Mouse (Mus musculus) heart, embryonic 14.5 days (tissue): ENCODE data around the gene Cd6. TPM values are rescaled to one million over a fixed set of nuclear protein-coding genes. Genes with fewer than 3 reads are reported as not detected.

Experiments
- ATAC-seq: fragments of 200-750 bp; cut with Nextera tagmentation; 2 replicates; pipeline ENCODE4 v1.8.0; 2017; ENCODE audit warnings: low read depth, moderate TSS enrichment; ENCODE audit not compliant: insufficient number of reproducible peaks, insufficient read depth, low FRiP score
- H3K27ac ChIP-seq, 2 experiments: fragments of 200-500 bp in 1 of 2; fragments of 300-500 bp in 1 of 2; sonication (generic) in 1 of 2; replicated peaks in 1 of 2; 2 replicates each; pipeline ENCODE4 v1.5.1; 2012 to 2014; ENCODE audit warnings: low read depth in 2 of 2, low read length in 2 of 2, control low read depth in 1 of 2, mild to moderate bottlenecking in 1 of 2, mixed read lengths in 1 of 2; ENCODE audit not compliant: control insufficient read depth in 1 of 2, insufficient read depth in 1 of 2
- H3K27me3 ChIP-seq: fragments of 300-500 bp; sonication (generic); 2 replicates; pipeline ENCODE4 v1.6.1; 2014; ENCODE audit warnings: mild to moderate bottlenecking, low read length, control low read depth; ENCODE audit not compliant: control insufficient read depth, insufficient read depth
- H3K36me3 ChIP-seq: fragments of 300-500 bp; sonication (generic); 2 replicates; pipeline ENCODE4 v1.6.1; 2014; ENCODE audit warnings: mild to moderate bottlenecking, control low read depth, low read length, mixed read lengths; ENCODE audit not compliant: control insufficient read depth, insufficient read depth
- H3K4me1 ChIP-seq, 2 experiments: fragments of 200-500 bp in 1 of 2; fragments of 300-500 bp in 1 of 2; sonication (generic) in 1 of 2; 2 replicates each; pipeline ENCODE4 v1.6.1; 2012 to 2014; ENCODE audit warnings: low read length in 2 of 2, control low read depth in 1 of 2, mixed read lengths in 1 of 2; ENCODE audit not compliant: control insufficient read depth in 2 of 2, insufficient read depth in 2 of 2
- H3K4me2 ChIP-seq: fragments of 300-500 bp; sonication (generic); 2 replicates; pipeline ENCODE4 v1.6.1; 2014; ENCODE audit warnings: mild to moderate bottlenecking, low read length
- H3K4me3 ChIP-seq, 2 experiments: fragments of 200-500 bp in 1 of 2; fragments of 300-500 bp in 1 of 2; sonication (generic) in 1 of 2; 2 replicates each; pipeline ENCODE4 v1.5.1; 2012 to 2014; ENCODE audit warnings: low read length in 2 of 2, mild to moderate bottlenecking in 2 of 2, control low read depth in 1 of 2, low read depth in 1 of 2, moderate library complexity in 1 of 2; ENCODE audit not compliant: control insufficient read depth in 1 of 2, insufficient read depth in 1 of 2
- H3K9ac ChIP-seq: fragments of 300-500 bp; sonication (generic); 2 replicates; pipeline ENCODE4 v1.6.1; 2014; ENCODE audit warnings: mild to moderate bottlenecking, low read length
- H3K9me3 ChIP-seq: fragments of 300-500 bp; sonication (generic); 2 replicates; pipeline ENCODE4 v1.6.1; 2016; ENCODE audit warnings: low read length, control low read depth; ENCODE audit not compliant: control insufficient read depth
- WGBS: fragments of 180-500 bp; shearing (Covaris S2); extraction: QIAGEN DNeasy Blood & Tissue Kit; methylation state at CpG from one replicate; pipeline ENCODE4 v1.1.7; 2014; 5-methylcytosine and 5-hydroxymethylcytosine counted together
- polyA plus RNA-seq: library from polyadenylated mRNA; unstranded; fragments of >200 nt; fragmentation: Nextera tagmentation; extraction: Ambion mirVana; gene quantifications from 2 replicates; pipeline ENCODE4 v1.2.1, GENCODE M21; 2014

The Cd6 gene
- polyA plus RNA-seq, 1 experiment from 2014 or later: not detected

DNA sequence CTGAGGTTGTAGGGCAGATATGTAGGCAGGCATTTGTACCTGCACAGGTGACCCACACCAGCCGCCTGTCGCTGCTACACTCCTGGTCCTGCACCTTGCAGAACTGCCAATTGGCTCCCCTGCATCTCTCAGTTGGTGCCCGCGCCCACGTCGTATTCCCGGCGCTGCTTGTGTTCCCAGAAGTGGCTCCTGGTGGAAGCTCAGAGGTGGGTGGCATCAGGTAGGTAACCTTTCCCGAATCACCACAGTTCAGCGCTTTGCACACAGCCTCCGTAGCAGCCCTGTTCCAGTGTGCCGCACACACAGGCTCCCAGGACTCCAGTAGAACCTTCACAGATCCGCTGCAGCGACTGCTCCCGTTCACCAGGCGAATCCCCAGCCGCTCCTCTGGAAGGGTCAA is 30.7 kb downstream of the Cd6 start:
- Histone ChIP-seq H3K27me3 (no peaks in the 10 kb centered on the region; the same call in 1 of the 2 replicates), H3K9me3 (no peaks in the 10 kb centered on the region), H3K27ac (no peak overlapping the region), H3K4me2 (no peak overlapping the region), H3K4me1 (no peaks in the 10 kb centered on the region), H3K9ac (no peak overlapping the region), H3K36me3 (no peaks in the 10 kb centered on the region), H3K4me3 (no peak overlapping the region)
- WGBS: 85% methylated on average over 17 of the region's 17 CpGs
- no peak for ATAC-seq

DNA sequence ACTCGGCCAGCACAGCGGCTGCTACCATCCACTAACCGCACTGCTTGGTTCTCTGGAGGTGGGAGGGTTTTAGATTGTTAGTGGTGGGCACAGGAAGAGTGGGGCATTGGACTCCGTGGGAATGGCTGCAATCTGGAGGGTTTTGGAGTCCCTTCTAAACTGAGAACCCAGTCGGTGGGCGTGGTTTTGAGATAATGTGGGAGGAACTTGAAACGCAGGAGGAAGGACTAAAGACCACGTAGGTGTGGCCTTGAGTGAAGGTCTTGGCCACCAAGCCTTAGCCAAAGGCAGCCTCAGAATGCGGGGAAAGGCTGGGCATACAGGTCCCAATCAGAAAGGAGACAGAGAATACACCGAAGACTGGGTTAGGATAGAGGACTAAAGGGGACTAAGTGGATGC is 31.3 kb downstream of the Cd6 start:
- no peak overlapping the region for H3K27ac ChIP-seq
- H3K4me3 ChIP-seq: no peak overlapping the region
- no peaks in the 10 kb centered on the region for H3K9me3 ChIP-seq
- no peaks in the 10 kb centered on the region for H3K36me3 ChIP-seq
- H3K4me2 ChIP-seq: no peak overlapping the region
- no peaks in the 10 kb centered on the region for H3K4me1 ChIP-seq
- no peaks in the 10 kb centered on the region; the same call in 1 of the 2 replicates for H3K27me3 ChIP-seq
- no peak for ATAC-seq
- WGBS: 57% methylated on average over 10 of the region's 10 CpGs
- H3K9ac ChIP-seq: no peak overlapping the region

DNA sequence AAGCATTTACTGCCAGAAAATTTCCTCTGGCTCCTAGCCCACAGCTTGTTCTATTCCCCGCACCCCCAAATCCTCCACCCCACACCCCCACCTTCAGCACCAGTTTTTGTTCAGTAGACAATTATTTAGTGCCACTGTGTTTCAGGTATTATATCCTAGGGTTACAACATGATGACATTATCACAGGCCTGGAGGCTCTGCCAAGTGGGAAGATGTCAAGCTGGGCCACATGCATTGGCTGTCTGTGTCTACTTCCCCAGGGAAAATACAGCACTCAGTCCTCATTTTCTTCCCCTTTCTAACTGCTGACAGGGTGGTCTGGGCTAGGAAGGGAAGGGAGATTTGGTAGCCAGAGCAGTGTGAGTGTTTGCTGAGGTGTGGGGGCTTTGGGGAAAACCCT is 34.9 kb downstream of the Cd6 start:
- no peak overlapping the region for H3K4me2 ChIP-seq
- H3K9me3 ChIP-seq: no peaks in the 10 kb centered on the region
- H3K27me3 ChIP-seq: no peaks in the 10 kb centered on the region; the same call in 1 of the 2 replicates
- H3K27ac ChIP-seq: no peak overlapping the region
- no peak overlapping the region for H3K9ac ChIP-seq
- no peak overlapping the region for H3K4me3 ChIP-seq
- H3K4me1 ChIP-seq: no peaks in the 10 kb centered on the region
- H3K36me3 ChIP-seq: no peaks in the 10 kb centered on the region
- ATAC-seq: no peak
- WGBS: 91% methylated on average over 1 of the region's 1 CpGs

DNA sequence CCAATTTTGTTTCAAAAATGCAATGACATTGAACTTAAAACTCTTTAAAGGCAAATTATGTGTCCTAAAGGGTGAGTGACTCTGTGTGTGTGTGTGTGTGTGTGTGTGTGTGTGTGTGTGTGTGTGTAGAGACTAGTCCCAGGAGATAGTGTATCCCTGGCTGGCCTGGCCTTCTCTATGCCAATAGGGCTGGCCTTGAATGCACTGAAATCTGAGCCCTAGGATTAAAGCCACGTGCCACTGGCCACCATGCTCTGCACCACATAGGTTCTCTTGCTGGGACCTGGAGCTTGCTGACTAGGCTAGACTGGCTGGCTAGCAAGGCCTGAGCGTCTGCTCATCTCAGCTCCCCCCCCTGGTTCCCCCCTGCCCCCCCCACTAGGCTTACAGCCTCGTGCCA is 36.8 kb downstream of the Cd6 start:
- WGBS: 53% methylated on average over 3 of the region's 3 CpGs
- no peak overlapping the region for H3K9ac ChIP-seq
- H3K9me3 ChIP-seq: no peaks in the 10 kb centered on the region
- no peak overlapping the region for H3K4me3 ChIP-seq
- no peaks in the 10 kb centered on the region; the same call in 1 of the 2 replicates for H3K27me3 ChIP-seq
- H3K36me3 ChIP-seq: no peaks in the 10 kb centered on the region
- no peaks in the 10 kb centered on the region for H3K4me1 ChIP-seq
- no peak overlapping the region for H3K4me2 ChIP-seq
- no peak for ATAC-seq
- H3K27ac ChIP-seq: no peak overlapping the region

DNA sequence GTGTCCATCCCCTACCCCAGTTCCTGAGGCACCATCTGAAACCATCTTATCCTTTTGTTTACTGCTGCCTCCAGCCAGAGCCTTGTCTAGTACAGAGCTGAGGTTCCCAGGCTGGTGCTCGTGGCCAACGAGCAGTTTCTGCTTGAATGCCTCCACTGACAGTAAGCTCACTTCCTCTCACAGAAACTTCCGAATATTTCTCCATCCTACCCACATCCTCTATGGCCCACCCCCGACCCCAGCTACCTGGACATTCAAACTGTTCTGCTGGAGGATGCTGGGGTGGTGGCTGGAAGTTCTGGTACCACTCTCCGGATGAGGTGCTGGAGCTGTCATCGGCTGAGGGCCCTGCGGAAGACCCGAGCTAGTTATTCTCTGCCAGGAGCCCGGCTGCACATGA is 39.5 kb downstream of the Cd6 start:
- Histone ChIP-seq H3K27ac (no peak overlapping the region), H3K27me3 (no peaks in the 10 kb centered on the region), H3K4me3 (no peak overlapping the region), H3K36me3 (no peaks in the 10 kb centered on the region), H3K9me3 (no peaks in the 10 kb centered on the region), H3K9ac (no peak overlapping the region), H3K4me1 (no peaks in the 10 kb centered on the region; a peak in 1 of 4 replicates), H3K4me2 (no peak overlapping the region)
- 67% methylated on average over 9 of the region's 9 CpGs for WGBS
- ATAC-seq: no peak

DNA sequence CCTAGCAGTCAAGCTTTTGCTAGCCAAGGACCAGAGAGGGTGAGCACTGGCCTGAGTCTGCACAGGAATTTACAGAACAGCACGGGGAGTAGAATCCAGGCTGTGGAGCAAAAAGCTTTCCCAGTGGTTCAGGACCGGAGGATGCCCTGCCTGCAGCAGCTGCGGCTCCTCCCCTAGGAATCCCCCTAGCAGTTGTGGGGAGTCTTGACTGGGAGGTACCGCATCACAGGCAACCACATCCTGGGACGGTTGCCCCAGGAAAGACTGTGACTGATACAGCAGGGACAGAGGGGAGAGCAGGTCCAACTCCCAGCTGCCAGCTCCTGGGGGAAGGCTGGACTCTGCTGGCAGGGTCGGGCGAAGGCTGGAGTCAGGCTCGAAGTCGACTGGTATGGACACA is 41.6 kb downstream of the Cd6 start:
- Histone ChIP-seq H3K27me3 (no peaks in the 10 kb centered on the region), H3K9ac (no peak overlapping the region), H3K9me3 (no peaks in the 10 kb centered on the region), H3K36me3 (no peaks in the 10 kb centered on the region), H3K27ac (no peak overlapping the region), H3K4me2 (no peak overlapping the region), H3K4me1 (peaks cover 0 to 2% of the 10 kb centered on the region in 2 experiments; a peak in 2 of 4 replicates), H3K4me3 (no peak overlapping the region)
- no peak for ATAC-seq
- WGBS: 68% methylated on average over 9 of the region's 9 CpGs

DNA sequence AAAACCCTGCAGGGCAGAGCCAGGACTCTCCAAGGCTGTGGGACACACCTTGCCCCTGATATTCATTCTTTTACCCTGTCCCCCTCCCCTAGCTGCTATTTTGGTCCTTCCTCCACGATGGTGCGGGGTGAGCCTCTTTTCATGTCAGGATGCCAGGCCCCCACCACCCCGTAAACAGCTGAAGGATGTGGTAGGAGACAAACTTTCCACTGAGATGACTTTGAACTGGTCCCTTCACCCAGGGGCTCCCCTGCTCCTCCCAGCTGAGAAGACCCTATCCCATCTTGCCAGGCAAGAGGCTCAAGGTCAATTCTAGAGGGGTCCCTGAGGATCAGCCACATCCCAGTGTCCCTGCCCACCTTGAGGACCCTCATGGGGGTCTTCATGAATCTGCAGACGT is 42.5 kb downstream of the Cd6 start:
- H3K4me3 ChIP-seq: no peak overlapping the region
- no peak overlapping the region for H3K27ac ChIP-seq
- no peak overlapping the region for H3K4me2 ChIP-seq
- H3K36me3 ChIP-seq: no peaks in the 10 kb centered on the region
- no peak for ATAC-seq
- no peak overlapping the region for H3K9ac ChIP-seq
- H3K27me3 ChIP-seq: no peaks in the 10 kb centered on the region
- WGBS: 59% methylated on average over 4 of the region's 4 CpGs
- H3K4me1 ChIP-seq: peaks cover 0 to 2% of the 10 kb centered on the region in 2 experiments; a peak in 2 of 4 replicates
- no peaks in the 10 kb centered on the region for H3K9me3 ChIP-seq

DNA sequence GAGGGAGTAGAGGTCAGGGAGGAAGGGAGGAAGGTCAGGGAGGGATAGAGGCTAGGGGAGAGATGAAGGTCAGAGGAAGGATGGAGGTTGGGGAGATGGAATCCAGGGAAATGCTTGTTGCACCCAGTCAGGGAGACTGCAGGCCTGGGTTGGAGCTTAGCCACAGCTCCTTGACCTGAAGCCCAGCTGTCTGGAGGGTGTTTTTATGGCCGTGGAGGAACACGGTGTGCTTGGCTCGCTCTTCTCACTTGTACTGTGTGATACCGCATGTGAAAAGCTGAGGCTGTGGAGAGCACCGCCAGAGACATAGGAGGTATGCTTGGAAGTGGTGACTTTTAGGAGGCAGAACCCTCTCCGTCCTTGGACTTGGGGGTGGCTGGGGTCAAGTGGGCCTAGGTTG is 43.1 kb downstream of the Cd6 start:
- Histone ChIP-seq H3K27me3 (no peaks in the 10 kb centered on the region), H3K27ac (no peak overlapping the region), H3K4me3 (no peak overlapping the region), H3K4me1 (peaks cover 4 to 7% of the 10 kb centered on the region in 2 experiments; a peak in 3 of 4 replicates), H3K9me3 (no peaks in the 10 kb centered on the region), H3K9ac (no peak overlapping the region), H3K4me2 (no peak overlapping the region), H3K36me3 (no peaks in the 10 kb centered on the region)
- 86% methylated on average over 6 of the region's 6 CpGs for WGBS
- ATAC-seq: no peak
